Comparison of ENCODE assay signal across 8 mouse cellular contexts in genomic region chr11:119393483-119393804, GRCm38 (mm10). TPM values are rescaled to one million over a fixed set of nuclear protein-coding genes. Genes with fewer than 3 reads are reported as not detected.
DNase-seq lines count a peak whose midpoint lies in the region; ATAC-seq and TF ChIP-seq lines count a peak whose summit lies in the region.

No protein-coding gene starts in this region.

- H3K36me3 ChIP-seq in heart, embryonic 10.5 days, result peaks cover 7% of the 10 kb centered on the region; the same call in 1 of the 2 replicates
- H3K36me3 ChIP-seq in thymus, adult 2 months (ENCODE audit: control insufficient read depth, insufficient read depth, low read length), result no peaks in the 10 kb centered on the region
- H3K36me3 ChIP-seq in liver, embryonic 13.5 days, result peaks cover 6% of the 10 kb centered on the region

- 29% methylated on average over 7 of the region's 7 CpGs for WGBS in heart, embryonic 10.5 days
- 5% methylated on average over 7 of the region's 7 CpGs for WGBS in thymus, adult 2 months
- 24% methylated on average over 7 of the region's 7 CpGs for WGBS in liver, embryonic 13.5 days (ENCODE audit: insufficient replicate concordance)

- no peak for DNase-seq in heart, embryonic 10.5 days (ENCODE audit: low spot score)
- DNase-seq in heart, adult 8-10 months (ENCODE audit: low spot score), result no peak
- DNase-seq in thymus, adult 2 months, result no peak
- DNase-seq in thymus, postnatal 10 days (ENCODE audit: low spot score in 2 of 2), result no peak
- DNase-seq in liver, embryonic 13.5 days, result no peak
- DNase-seq in adrenal gland, postnatal 4 days (ENCODE audit: low spot score in 2 of 2), result no peak
- DNase-seq in layer of hippocampus, postnatal 10 days (ENCODE audit: low spot score in 2 of 2), result no peak
- DNase-seq in thymus, postnatal 36 days, result no peak

- H3K9me3 ChIP-seq in heart, embryonic 10.5 days, result no peaks in the 10 kb centered on the region
- H3K9me3 ChIP-seq in liver, embryonic 13.5 days (replicated peaks), result no peaks in the 10 kb centered on the region

- peak overlapping the region; percentile 95 for H3K4me2 ChIP-seq in liver, embryonic 13.5 days

- peak overlapping the region; percentile 89 for H3K27ac ChIP-seq in heart, embryonic 10.5 days
- peak overlapping the region; percentile 53; the same call in 1 of the 2 replicates for H3K27ac ChIP-seq in thymus, adult 2 months (ENCODE audit: control insufficient read depth, insufficient read depth, low read length)
- peak overlapping the region; percentile 80 for H3K27ac ChIP-seq in liver, embryonic 13.5 days

- ATAC-seq in liver, embryonic 13.5 days (ENCODE audit: low read depth), result no peak

- peaks cover 30% of the 10 kb centered on the region for H3K4me1 ChIP-seq in heart, embryonic 10.5 days
- peaks cover 53% of the 10 kb centered on the region for H3K4me1 ChIP-seq in thymus, adult 2 months (replicated peaks; ENCODE audit: control insufficient read depth, insufficient read depth, low read length)
- peaks cover 63% of the 10 kb centered on the region for H3K4me1 ChIP-seq in liver, embryonic 13.5 days (replicated peaks)

- TF ChIP-seq POLR2A in thymus, adult 2 months (IDR thresholded peaks at IDR 0.05; ENCODE audit: control insufficient read depth, extremely low read depth, insufficient read depth, low read length, poor library complexity), result no peak

- TF ChIP-seq CTCF in thymus, adult 2 months (IDR thresholded peaks at IDR 0.05; ENCODE audit: borderline replicate concordance, control insufficient read depth, extremely low read depth, insufficient read depth, low read length, poor library complexity), result no peak

- peak overlapping the region; percentile 79 for H3K4me3 ChIP-seq in heart, embryonic 10.5 days
- peak overlapping the region; percentile 97 for H3K4me3 ChIP-seq in thymus, adult 2 months (ENCODE audit: control insufficient read depth, insufficient read depth, low read length)
- H3K4me3 ChIP-seq in liver, embryonic 13.5 days (replicated peaks), result peak overlapping the region; percentile 81

- peaks cover 64% of the 10 kb centered on the region for H3K27me3 ChIP-seq in heart, embryonic 10.5 days (ENCODE audit: insufficient read depth, poor library complexity, severe bottlenecking)
- no peaks in the 10 kb centered on the region; the same call in 1 of the 2 replicates for H3K27me3 ChIP-seq in thymus, adult 2 months (ENCODE audit: control insufficient read depth, insufficient read depth, low read length)
- peaks cover 25% of the 10 kb centered on the region for H3K27me3 ChIP-seq in liver, embryonic 13.5 days

- H3K9ac ChIP-seq in liver, embryonic 13.5 days, result peak overlapping the region; percentile 82

RNA-seq across cellular contexts. Expression of gene Rnf213, which starts 0.5 kb away (rescaled TPM):
- 7.5 and 9.5 TPM in 2 replicates for polyA plus RNA-seq in heart, embryonic 10.5 days (2016; fragmentation: Nextera tagmentation; extraction: Ambion mirVana)
- total RNA-seq in heart, adult 8-10 months (2022), result 10 to 100 TPM; 11.1 to 16.0 (median 13.2) TPM
- 47.9 and 52.5 TPM in 2 replicates for polyA plus RNA-seq in thymus, adult 2 months (2012; rRNA removed)
- polyA plus RNA-seq in liver, embryonic 13.5 days (2015; fragmentation: Nextera tagmentation; extraction: Ambion mirVana), result 3.1 and 3.2 TPM in 2 replicates
- 10 to 100 TPM; 29.1 to 31.6 TPM for total RNA-seq in adrenal gland, postnatal 4 days (2021)
- total RNA-seq in layer of hippocampus, postnatal 10 days (2021), result 1 to 10 TPM; 3.8 TPM

RNA-seq across cellular contexts. Expression of gene Slc26a11, which starts 38.1 kb away (rescaled TPM):
- polyA plus RNA-seq in heart, embryonic 10.5 days (2016; fragmentation: Nextera tagmentation; extraction: Ambion mirVana), result 10.8 and 11.2 TPM in 2 replicates
- 1 to 10 TPM; 2.3 to 4.6 (median 3.1) TPM for total RNA-seq in heart, adult 8-10 months (2022)
- 19.9 and 21.7 TPM in 2 replicates for polyA plus RNA-seq in thymus, adult 2 months (2012; rRNA removed)
- 1.4 and 1.8 TPM in 2 replicates for polyA plus RNA-seq in liver, embryonic 13.5 days (2015; fragmentation: Nextera tagmentation; extraction: Ambion mirVana)
- total RNA-seq in adrenal gland, postnatal 4 days (2021), result 10 to 100 TPM; 10.9 to 11.2 TPM
- 1 to 10 TPM; 5.4 to 6.3 TPM for total RNA-seq in layer of hippocampus, postnatal 10 days (2021)

RNA-seq across cellular contexts. Expression of gene Sgsh, which starts 38.1 kb away (rescaled TPM):
- 7.1 and 7.9 TPM in 2 replicates for polyA plus RNA-seq in heart, embryonic 10.5 days (2016; fragmentation: Nextera tagmentation; extraction: Ambion mirVana)
- total RNA-seq in heart, adult 8-10 months (2022), result 1 to 10 TPM; 4.6 to 5.6 (median 5.3) TPM
- polyA plus RNA-seq in thymus, adult 2 months (2012; rRNA removed), result 28.6 and 36.5 TPM in 2 replicates
- polyA plus RNA-seq in liver, embryonic 13.5 days (2015; fragmentation: Nextera tagmentation; extraction: Ambion mirVana), result 2.2 and 2.7 TPM in 2 replicates
- 10 to 100 TPM; 18.3 to 20.9 TPM for total RNA-seq in adrenal gland, postnatal 4 days (2021)
- 1 to 10 TPM; 4.7 to 5.1 TPM for total RNA-seq in layer of hippocampus, postnatal 10 days (2021)
